Mouse (Mus musculus): ENCODE data around the gene Sh3rf1.

DNA sequence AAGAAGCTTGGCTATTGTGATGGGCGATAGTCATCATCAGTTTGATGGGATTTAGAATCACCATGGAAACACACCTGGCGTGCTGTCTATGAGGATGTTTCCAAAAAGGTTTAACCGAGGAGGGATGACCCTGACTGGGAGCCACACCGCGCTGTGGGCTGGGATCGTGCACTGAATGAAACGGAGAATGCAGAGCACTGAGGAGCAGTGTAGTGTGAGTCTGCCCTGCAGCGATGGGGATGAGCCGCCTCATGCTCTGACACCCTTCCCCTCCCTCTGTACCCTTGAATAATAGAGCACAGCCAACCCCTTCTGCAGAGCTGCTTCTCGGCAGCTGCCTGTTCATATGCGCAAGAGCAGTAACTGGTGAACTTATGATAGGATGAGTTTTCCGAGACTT lies 71.8 kb downstream of the Sh3rf1 start:
- no peak for TF ChIP-seq CTCF (IDR thresholded peaks at IDR 0.05; ENCODE audit: extremely low read depth, insufficient read depth, low read length)
- TF ChIP-seq POLR2A (IDR thresholded peaks at IDR 0.05; ENCODE audit: extremely low read depth, insufficient read depth, low read length) = no peak

Data from cortical plate, adult 2 months (tissue).